Comparison of ENCODE assay signal across 8 mouse cellular contexts in the genomic region with DNA sequence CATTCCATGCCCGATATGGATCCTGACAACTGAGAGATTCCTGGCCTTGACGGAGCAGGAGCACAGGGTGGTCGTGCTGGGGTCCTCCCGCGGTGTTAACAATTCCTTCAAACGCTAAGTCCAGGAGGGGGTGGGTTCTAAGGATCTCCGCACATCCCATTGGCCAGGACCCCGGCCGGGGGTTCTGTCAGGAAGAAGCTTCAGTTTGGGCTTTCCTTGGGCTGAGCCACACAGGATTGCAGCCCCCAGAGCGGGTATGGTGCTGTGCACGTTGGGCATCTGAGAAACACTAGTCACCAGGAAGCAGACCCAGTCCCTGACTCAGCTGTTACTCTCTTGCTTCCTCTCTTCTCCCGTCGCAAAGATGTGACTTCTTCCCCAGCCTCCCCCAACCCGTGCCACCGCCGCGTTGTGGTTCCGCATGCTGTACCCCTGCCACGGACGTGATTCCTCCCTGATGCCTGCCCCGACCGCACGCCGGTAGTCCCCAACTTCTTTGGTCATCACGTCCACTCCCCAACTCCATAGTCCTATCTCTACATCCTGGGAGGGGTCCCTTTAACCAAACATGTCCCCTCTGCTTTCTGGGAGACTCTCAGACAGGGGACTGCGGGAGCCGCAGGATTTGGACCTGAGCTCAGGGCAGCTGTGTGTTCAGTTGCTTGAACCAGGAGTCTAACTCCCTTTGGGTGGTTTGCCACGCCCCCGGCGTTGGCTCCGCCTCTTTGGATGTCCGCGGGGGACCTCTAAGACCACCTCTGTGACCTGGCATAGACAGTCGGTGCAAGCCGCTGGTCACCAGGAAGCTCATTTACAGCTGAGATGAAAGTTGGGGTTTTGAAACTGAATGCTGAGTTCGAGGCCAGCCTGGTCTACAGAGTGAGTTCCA. TPM values are rescaled to one million over a fixed set of nuclear protein-coding genes. Genes with fewer than 3 reads are reported as not detected.
A peak's percentile ranks its signal among the peaks of the same experiment; 100 is the strongest.
DNase-seq lines count a peak whose midpoint lies in the region; ATAC-seq and TF ChIP-seq lines count a peak whose summit lies in the region.

No protein-coding gene starts in this region.

- peaks cover 33% of the 10 kb centered on the region for H3K4me1 ChIP-seq in forebrain, embryonic 13.5 days

- H3K9me3 ChIP-seq in forebrain, embryonic 13.5 days (replicated peaks): no peaks in the 10 kb centered on the region

- WGBS in forebrain, embryonic 13.5 days: 4% methylated on average over 36 of the region's 36 CpGs

- TF ChIP-seq CTCF in layer of hippocampus, adult 2 months (conservative IDR thresholded peaks at IDR 0.05): no peak

- H3K9ac ChIP-seq in forebrain, embryonic 13.5 days: peak overlapping the region; percentile 52

- H3K27me3 ChIP-seq in forebrain, embryonic 13.5 days: peaks cover 44% of the 10 kb centered on the region

- H3K27ac ChIP-seq in layer of hippocampus, adult 2 months: peak overlapping the region; percentile 89
- H3K27ac ChIP-seq in forebrain, embryonic 13.5 days: no peak overlapping the region

- no peak for ATAC-seq in forebrain, embryonic 13.5 days
- ATAC-seq in monocyte, adult 5-6 weeks (replicated peaks; ENCODE audit: insufficient number of reproducible peaks, low FRiP score, low TSS enrichment, poor library complexity, severe bottlenecking): peak; percentile 37; the same call in 1 of the 2 replicates

- intact Hi-C loops in left cerebral cortex, postnatal 14 days (cut with DNase I): no loop called here

- H3K4me3 ChIP-seq in layer of hippocampus, adult 2 months: peak overlapping the region; percentile 70
- peak overlapping the region; percentile 49 for H3K4me3 ChIP-seq in forebrain, embryonic 13.5 days

- H3K4me2 ChIP-seq in forebrain, embryonic 13.5 days: peak overlapping the region; percentile 77

- peak; percentile 35 to 63 for DNase-seq in layer of hippocampus, adult 2 months (ENCODE audit: low spot score in 2 of 2)
- no peak for DNase-seq in layer of hippocampus, postnatal 14 days (ENCODE audit: low spot score in 2 of 2)
- DNase-seq in brain, adult 2 months (ENCODE audit: low read depth, low spot score): peak; percentile 74
- DNase-seq in left cerebral cortex, postnatal 14 days (ENCODE audit: low spot score in 2 of 2): peak; percentile 57 to 65
- DNase-seq in adrenal gland, postnatal 25 days: no peak
- DNase-seq in spleen, postnatal 14 days (ENCODE audit: low spot score in 2 of 2): no peak

- no peaks in the 10 kb centered on the region for H3K36me3 ChIP-seq in forebrain, embryonic 13.5 days (ENCODE audit: poor library complexity, severe bottlenecking)

RNA-seq across cellular contexts. Expression of a gene that starts 1.7 kb away (rescaled TPM):
- 10 to 100 TPM; 11.9 to 15.6 TPM for total RNA-seq in layer of hippocampus, adult 2 months (2021)
- total RNA-seq in layer of hippocampus, postnatal 14 days (2021): 10 to 100 TPM; 10.5 to 13.1 TPM
- 1.8 and 2.4 TPM in 2 replicates for polyA plus RNA-seq in forebrain, embryonic 13.5 days (2015; fragmentation: Nextera tagmentation; extraction: Ambion mirVana)
- 10 to 100 TPM; 14.6 to 20.9 TPM for total RNA-seq in left cerebral cortex, postnatal 14 days (2021)
- total RNA-seq in monocyte, adult 5-6 weeks (2017): 0.19 TPM in 1 of 3 replicates, not detected in the others
- total RNA-seq in adrenal gland, postnatal 25 days (2021): not detected in 2 replicates

RNA-seq across cellular contexts. Expression of a gene that starts 13.0 kb away (rescaled TPM):
- 10 to 100 TPM; 37.6 to 42.1 TPM for total RNA-seq in layer of hippocampus, adult 2 months (2021)
- 10 to 100 TPM; 49.5 to 50.8 TPM for total RNA-seq in layer of hippocampus, postnatal 14 days (2021)
- 99.7 and 103 TPM in 2 replicates for polyA plus RNA-seq in forebrain, embryonic 13.5 days (2015; fragmentation: Nextera tagmentation; extraction: Ambion mirVana)
- total RNA-seq in left cerebral cortex, postnatal 14 days (2021): 10 to 100 TPM; 50.7 to 56.1 TPM
- 6.4 to 10.0 TPM (median 7.6 TPM) in 3 replicates for total RNA-seq in monocyte, adult 5-6 weeks (2017)
- total RNA-seq in adrenal gland, postnatal 25 days (2021): 38.6 and 41.3 TPM in 2 replicates

RNA-seq across cellular contexts. Expression of a gene that starts 13.0 kb away (rescaled TPM):
- total RNA-seq in layer of hippocampus, adult 2 months (2021): 10 to 100 TPM; 49.5 to 52.3 TPM
- total RNA-seq in layer of hippocampus, postnatal 14 days (2021): 10 to 100 TPM; 47.8 to 52.5 TPM
- polyA plus RNA-seq in forebrain, embryonic 13.5 days (2015; fragmentation: Nextera tagmentation; extraction: Ambion mirVana): 121 TPM in 2 replicates
- 10 to 100 TPM; 47.8 to 49.5 TPM for total RNA-seq in left cerebral cortex, postnatal 14 days (2021)
- total RNA-seq in monocyte, adult 5-6 weeks (2017): 25.7 to 26.9 TPM (median 26.0 TPM) in 3 replicates
- total RNA-seq in adrenal gland, postnatal 25 days (2021): 58.4 and 69.3 TPM in 2 replicates

RNA-seq across cellular contexts. Expression of a gene that starts 56.7 kb away (rescaled TPM):
- under 1 TPM; 0.20 to 0.29 TPM for total RNA-seq in layer of hippocampus, adult 2 months (2021)
- under 1 TPM; 0.18 to 0.21 TPM for total RNA-seq in layer of hippocampus, postnatal 14 days (2021)
- 0.09 and 0.16 TPM in 2 replicates for polyA plus RNA-seq in forebrain, embryonic 13.5 days (2015; fragmentation: Nextera tagmentation; extraction: Ambion mirVana)
- under 1 TPM; 0.40 to 0.46 TPM for total RNA-seq in left cerebral cortex, postnatal 14 days (2021)
- 0.53 TPM in 1 of 3 replicates, not detected in the others for total RNA-seq in monocyte, adult 5-6 weeks (2017)
- total RNA-seq in adrenal gland, postnatal 25 days (2021): not detected in 2 replicates

Comparison
In these comparisons a context has a peak if more than half of its experiments do, and no peak if none do; other contexts are left out.
1. DNase-seq: peak in layer of hippocampus, adult 2 months (2 of 2), brain, adult 2 months (single experiment) and left cerebral cortex, postnatal 14 days (2 of 2); none in layer of hippocampus, postnatal 14 days (0 of 2), adrenal gland, postnatal 25 days (single experiment) and spleen, postnatal 14 days (0 of 2).